Mouse (Mus musculus): ENCODE results near the gene Pak6. TPM values are rescaled to one million over a fixed set of nuclear protein-coding genes. Genes with fewer than 3 reads are reported as not detected.
A peak's percentile ranks its signal among the peaks of the same experiment; 100 is the strongest.
"Not testable (repeated sequence)": the region's sequence is repeated elsewhere in the genome, so short reads cannot be mapped to it uniquely, and the experiment has no call there.

Gene Pak6
- total RNA-seq (2014; fragmentation: Nextera tagmentation), result 0.32 TPM in 1 of 2 replicates, not detected in the other
- 0.05 TPM in 1 of 2 replicates, not detected in the other for total RNA-seq (2017)

DNA sequence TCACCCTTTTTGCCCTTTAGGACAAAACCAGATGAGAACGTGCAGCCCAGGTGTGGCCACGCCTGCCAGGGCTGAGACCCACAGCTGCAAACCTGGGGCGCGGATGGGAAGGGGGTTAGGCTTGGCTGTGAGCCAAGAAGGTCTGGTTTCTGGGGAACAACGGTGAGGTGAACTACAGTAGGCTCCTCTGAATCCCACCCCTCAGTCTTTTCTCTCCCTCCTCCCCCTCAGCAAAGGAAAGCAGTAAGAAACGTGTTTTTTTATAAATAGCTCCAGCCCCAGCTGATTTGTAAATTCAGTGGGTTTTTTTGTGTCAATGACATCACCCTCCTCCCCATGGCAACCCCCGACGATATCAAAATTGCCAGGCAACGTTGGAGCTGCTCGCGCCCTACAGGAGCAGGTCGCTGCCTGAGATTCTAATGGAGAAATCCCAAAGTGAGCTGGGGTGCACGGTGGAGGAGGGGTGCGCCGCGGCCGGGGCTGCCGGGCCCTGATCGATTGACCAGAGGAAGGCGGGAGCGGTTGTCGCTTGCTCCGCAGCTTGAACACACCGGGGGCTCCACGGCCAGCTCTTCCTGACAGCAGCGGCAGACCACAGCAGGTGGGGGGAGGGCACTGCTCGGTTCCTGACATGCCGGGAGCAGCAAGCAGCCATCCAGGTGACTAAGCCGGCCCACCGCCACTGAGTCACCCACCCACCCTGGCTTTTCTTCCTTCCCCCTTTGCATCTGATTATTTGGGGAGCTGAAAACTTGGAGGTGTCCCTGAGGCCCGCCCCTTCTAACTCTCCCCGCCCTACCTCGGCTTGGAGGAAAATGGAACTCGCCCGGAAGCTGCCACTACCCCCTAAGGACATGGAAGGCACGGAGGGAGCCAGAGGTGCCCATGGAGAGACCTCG is at the start of gene Pak6:
TSS of gene Pak6 (plus strand) at position 402 of the 902 bp plus-strand sequence.
- peak; percentile 23 for ATAC-seq (replicated peaks; ENCODE audit: poor library complexity, severe bottlenecking)

DNA sequence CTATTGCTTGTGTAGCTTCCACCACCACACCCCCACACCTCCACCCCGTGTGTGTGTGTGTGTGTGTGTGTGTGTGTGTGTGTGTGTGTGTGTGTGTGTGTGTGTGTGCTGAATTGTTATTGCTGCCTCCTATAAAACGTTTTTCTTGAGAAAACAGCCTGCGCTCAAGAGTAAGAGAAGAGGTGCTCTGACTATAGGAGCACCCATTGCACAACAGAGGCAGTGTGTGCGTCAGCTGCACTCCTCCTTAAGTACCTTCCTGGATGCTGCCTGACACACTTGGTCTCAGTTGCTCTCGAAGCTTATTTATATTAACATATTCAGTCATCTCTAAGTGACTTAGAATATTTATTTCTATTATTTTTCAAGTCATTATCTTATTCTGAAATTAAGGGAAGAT is 45.1 kb upstream of the Pak6 start:
- ATAC-seq (replicated peaks; ENCODE audit: poor library complexity, severe bottlenecking), result no peak

GRCm38 (mm10) chr2:118620101-118620500 is 43.0 kb upstream of the Pak6 start:
- no peak for ATAC-seq (replicated peaks; ENCODE audit: poor library complexity, severe bottlenecking)

- no peak for ATAC-seq (replicated peaks; ENCODE audit: poor library complexity, severe bottlenecking)
These were observed 42.5 kb upstream of the Pak6 start for GRCm38 (mm10) chr2:118620608-118621007.

DNA sequence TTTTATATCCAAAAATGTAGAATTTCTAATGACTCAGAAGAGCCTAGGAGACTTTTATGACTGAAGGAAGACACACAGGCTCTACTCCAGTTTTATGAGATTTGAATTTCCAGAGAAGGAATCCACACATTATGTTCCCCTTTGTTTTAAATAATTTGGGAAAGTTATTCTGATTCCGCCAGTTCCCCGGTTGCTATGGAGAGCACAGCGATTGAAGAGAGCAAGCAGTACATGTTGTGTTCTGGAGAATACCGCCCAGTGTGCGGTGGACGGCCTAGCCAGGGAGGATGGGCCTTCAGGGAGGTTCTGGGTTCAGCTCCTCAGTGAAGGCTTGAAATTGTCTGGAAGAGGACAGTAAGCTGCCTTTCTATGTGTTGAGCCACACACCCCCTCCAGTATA is 33.8 kb upstream of the Pak6 start:
- ATAC-seq (replicated peaks; ENCODE audit: poor library complexity, severe bottlenecking), result no peak

DNA sequence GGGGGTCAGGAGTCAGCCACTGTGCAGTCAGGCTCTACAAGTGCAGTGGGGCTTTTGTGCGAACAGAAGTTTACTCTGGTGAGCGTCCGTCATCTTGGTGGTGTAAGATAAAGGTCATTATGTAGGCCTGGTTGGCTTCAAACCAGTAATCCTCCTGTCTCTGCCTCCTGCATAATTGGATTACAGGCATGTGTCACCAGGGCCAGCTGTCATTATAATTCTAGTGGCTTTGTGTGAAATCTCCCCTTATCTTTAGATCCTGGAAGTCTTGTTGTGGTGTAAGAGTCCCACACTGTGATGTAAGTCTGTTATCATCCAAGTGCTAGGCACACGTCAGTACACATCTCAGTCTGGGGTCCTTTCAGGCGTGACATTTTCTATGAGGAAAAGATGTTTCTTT is 29.7 kb upstream of the Pak6 start:
- peak; percentile 23; the same call in 1 of the 2 replicates for ATAC-seq (replicated peaks; ENCODE audit: poor library complexity, severe bottlenecking)

DNA sequence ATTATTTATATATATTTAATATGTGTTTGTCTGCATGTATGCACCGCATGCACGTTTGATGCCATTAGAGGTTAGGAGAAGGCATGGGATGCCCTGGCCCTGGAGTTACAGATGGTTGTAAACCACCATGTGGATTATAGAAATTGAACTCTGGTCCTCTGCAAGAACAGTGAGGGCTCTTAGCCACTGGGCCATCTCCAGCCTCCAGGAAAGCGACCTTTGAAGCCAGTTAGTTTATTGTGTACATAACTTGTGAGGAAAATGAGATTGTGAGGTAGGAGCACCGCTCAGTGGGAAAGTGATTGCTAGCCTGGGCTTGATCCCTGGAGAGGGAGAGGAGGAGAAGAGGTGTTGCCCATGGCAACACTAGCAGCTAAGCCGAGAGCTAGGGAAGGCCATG is 25.8 kb upstream of the Pak6 start:
- ATAC-seq (replicated peaks; ENCODE audit: poor library complexity, severe bottlenecking), result no peak

DNA sequence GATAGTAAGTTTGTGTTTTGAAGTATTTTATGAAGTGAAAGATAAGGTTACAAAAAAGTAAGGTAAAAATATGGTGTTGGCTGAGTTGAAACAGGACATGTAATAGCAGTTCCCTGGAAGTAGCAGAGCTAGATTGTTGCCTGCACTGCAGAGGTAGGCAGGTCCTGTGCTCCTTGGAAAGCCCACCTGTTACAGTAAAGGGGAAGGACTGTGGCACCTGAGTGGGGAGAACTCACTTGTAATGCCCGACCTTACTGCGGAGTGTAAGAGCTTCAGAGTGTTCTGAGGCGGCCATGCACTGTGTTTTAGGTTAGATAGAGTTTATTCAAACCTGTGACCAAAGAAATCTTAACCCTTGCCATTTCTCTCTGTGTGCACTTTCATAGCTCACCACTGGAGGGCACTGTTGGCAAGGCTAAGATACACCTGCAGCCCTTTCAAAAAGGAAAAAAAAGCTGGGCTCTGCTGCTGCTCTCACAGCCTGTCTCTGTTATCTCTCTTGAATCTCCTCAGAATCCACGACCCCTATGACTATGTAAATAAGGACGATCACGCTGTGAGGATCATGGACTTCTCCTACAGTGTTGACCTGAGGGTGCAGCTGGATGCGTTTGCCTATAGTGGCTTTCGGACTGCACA is 25.1 kb upstream of the Pak6 start:
- ATAC-seq (replicated peaks; ENCODE audit: poor library complexity, severe bottlenecking), result peak; percentile 81

DNA sequence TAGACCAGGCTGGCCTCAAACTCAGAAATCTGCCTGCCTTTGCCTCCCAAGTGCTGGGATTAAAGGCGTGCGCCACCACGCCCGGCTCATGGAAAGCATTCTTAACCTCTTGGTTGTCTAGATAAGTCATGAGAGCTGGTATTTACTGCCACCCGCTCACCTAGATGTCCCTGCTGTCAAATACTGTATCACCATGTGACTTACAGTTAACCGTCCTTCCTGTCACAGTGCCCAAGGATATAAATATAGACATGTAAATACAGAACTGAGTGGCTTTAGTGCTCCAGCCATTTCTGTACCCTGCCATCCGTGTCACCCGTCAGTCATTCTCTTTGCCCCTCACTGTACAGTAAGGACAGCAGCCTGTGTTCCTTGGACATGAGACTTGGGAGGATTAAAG is 24.4 kb upstream of the Pak6 start:
- ATAC-seq (replicated peaks; ENCODE audit: poor library complexity, severe bottlenecking), result no peak

GRCm38 (mm10) chr2:118641147-118641546 is 22.0 kb upstream of the Pak6 start:
- no peak for ATAC-seq (replicated peaks; ENCODE audit: poor library complexity, severe bottlenecking)

DNA sequence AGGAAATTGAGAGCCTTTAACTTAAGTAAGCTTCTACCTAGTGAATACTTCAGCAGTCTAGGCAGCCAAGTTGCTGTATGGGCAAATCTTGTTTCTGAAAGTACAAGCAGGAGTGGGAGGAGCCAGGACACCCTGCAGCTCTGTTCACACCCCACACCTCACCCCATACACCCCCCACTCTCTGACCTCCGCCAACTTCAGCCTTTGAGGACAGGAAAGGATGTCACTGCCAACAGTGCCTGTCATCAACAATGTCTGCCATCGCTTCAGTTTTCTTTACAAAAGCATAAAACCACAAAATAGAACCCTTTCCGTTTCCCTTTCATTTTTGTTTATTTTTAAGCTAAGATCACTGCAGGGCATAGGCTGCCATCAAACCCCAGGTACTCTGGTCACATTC is 20.7 kb upstream of the Pak6 start:
- ATAC-seq (replicated peaks; ENCODE audit: poor library complexity, severe bottlenecking), result no peak

DNA sequence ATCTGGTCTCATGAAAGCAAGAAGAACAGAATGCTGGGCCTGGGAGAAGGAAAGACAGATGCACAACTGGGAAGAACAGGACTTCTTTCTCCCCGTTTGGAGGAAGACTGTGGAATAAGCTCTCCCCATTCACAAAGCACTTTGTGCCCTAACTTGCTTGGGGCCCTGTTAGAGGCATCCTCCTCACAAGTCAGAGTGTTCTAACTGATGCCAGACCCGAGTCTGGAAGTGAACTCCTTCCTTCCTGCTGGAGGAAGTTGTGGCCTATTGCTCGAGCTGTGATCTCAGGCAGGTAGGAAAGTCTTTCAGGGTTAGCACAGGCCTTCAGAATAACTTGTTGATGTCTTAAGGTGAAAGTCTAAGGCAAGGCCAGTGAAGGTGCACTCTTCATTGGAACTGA is 20.2 kb upstream of the Pak6 start:
- ATAC-seq (replicated peaks; ENCODE audit: poor library complexity, severe bottlenecking), result no peak

- no peak for ATAC-seq (replicated peaks; ENCODE audit: poor library complexity, severe bottlenecking)
These were observed 16.4 kb upstream of the Pak6 start for GRCm38 (mm10) chr2:118646665-118647064.

- ATAC-seq (replicated peaks; ENCODE audit: poor library complexity, severe bottlenecking), result not testable (repeated sequence)
These were observed 12.4 kb upstream of the Pak6 start for GRCm38 (mm10) chr2:118650697-118651096.

DNA sequence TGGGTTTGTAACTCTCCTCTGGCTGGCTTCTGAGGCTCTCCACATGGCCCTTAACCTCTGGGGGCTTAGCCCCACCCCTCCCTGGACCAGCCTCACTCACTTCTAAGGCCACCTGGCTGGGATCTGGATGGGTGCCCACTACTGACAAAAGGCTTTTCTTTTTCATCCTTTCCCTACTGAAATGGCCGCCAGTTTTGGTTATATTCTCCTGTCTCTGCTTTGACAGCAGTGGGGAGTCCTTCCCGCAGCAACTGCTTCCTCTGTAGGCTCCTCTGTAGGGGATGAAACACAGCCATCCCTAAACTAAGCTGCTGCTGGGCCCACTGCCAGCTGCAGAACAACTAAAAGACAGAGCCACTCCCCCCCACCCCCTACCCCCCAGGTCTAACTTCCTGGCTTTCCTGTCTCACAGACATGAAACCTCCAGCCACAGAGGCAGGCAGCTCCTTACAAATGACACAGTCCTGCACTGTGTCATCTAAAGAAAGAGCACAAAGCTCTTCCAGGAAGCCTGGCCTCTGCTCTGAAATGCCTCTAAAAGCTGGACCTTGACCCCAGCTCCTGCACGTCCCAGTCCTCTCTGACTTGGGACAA is 6.3 kb upstream of the Pak6 start:
- no peak for ATAC-seq (replicated peaks; ENCODE audit: poor library complexity, severe bottlenecking)

DNA sequence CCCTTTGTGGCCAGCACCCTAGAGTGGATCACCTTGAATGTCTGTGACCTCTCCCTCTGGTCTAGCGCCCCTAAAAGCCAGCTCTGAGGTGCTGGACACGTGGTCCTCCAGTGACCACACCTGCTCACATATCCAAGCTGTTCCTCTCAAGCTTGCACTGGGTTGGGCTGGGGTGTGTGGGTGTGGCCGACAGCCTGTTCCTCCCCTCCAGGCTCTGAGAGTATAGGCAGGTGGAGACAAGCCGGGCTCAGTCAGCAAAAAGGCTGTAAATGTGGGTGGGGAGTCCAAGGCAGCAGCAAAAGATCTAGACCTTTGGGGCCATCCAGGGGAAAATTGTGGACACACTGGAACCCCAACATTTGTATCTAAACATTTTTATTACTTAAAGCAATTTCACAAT is 4.6 kb upstream of the Pak6 start:
- peak; percentile 34; the same call in 1 of the 2 replicates for ATAC-seq (replicated peaks; ENCODE audit: poor library complexity, severe bottlenecking)

GRCm38 (mm10) chr2:118659077-118659476 is 4.0 kb upstream of the Pak6 start:
- ATAC-seq (replicated peaks; ENCODE audit: poor library complexity, severe bottlenecking), result peak; percentile 38

GRCm38 (mm10) chr2:118659493-118659892 is 3.6 kb upstream of the Pak6 start:
- ATAC-seq (replicated peaks; ENCODE audit: poor library complexity, severe bottlenecking), result no peak

- peak; percentile 42 for ATAC-seq (replicated peaks; ENCODE audit: poor library complexity, severe bottlenecking)
These were observed 3.1 kb upstream of the Pak6 start for GRCm38 (mm10) chr2:118659998-118660452.

- no peak for ATAC-seq (replicated peaks; ENCODE audit: poor library complexity, severe bottlenecking)
These were observed 1.2 kb upstream of the Pak6 start for GRCm38 (mm10) chr2:118661891-118662290.
